Mouse (Mus musculus) thymus, postnatal 10 days (tissue): ENCODE measurements around the gene Fip1l1.
A peak's percentile ranks its signal among the peaks of the same experiment; 100 is the strongest.

Source experiments
- DNase-seq, 2 experiments: peaks; one replicate each; pipeline ENCODE4 v3.0.0; 2021; ENCODE audit warnings: low spot score in 2 of 2

Fip1l1 gene

GRCm38 (mm10) chr5:74535240-74536021, at the start of gene Fip1l1:
TSS of gene Fip1l1 (plus strand) at chr5:74535449.
- peak; percentile 88 to 95 for DNase-seq

DNA sequence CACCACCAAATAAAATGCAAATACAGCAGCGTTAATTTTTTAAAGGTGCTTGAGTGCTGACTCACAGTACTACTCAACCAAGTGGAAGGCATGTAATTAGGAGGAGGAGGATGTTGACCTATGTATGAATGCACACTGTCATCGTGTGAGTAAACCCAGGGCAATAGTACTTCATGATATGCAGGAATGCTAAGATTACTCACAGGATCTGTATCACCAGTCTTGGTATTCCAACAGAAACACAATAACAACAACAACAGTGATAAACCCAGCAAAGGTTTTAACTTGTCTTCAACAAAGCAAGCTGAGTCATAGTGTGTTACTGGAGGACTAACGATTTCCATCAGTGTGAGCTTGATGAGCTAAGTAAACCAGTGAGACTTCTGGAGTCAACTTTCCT, 42.5 kb upstream of the Fip1l1 start:
- DNase-seq: no peak

GRCm38 (mm10) chr5:74511686-74512085, 23.6 kb upstream of the Fip1l1 start:
- no peak for DNase-seq

DNA sequence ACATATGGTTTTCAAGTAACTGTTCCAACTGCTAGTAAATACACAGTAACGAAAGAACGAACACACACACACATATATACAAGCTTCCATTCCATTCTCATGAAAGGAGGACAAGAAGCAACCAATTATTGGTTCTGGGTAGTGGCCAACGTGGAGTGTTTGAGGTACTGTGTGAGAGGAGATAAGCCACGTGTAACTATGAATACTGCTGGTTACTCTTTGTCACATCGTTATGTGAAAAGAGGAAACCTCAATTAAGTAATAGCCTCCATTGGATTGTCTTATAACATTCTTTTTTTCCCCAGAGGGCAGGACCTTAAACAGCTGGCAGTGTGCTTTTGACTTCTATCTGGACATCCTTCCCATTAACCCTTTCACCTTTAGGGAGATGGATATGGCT, 8.2 kb upstream of the Fip1l1 start:
- DNase-seq: no peak

GRCm38 (mm10) chr5:74530785-74531184, 4.5 kb upstream of the Fip1l1 start:
- DNase-seq: no peak

DNA sequence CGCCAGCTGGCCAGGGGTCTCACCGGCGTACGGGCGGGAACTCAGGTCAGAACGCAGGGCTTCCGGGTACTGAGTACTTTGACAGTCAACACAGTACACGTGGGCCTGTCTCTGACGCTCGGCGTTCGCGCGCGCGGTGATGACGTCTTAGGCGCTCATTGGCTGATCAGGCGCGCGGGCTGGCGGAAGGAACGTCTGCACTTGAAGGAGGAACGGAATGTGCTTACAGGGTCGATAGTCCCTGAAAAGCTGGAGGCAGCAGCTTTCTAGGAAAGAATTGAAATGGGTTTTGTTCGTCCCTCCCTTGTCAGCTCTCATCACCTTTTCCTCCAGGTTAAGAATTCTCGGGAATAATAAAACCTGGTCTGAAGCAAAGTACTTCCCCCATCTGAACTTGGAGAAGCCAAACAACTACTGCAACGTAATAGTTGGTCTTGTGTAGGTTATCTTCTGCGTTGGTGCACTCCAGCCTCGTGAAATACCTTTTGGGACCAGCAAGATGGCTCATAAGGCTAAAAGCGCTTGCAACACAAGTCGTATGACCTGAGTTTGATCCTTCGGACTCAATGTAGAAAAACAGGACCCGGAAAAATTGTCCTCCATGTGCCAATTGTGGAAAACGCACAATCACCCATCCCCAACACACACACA, 3.5 kb upstream of the Fip1l1 start, which contains the start of gene Scfd2:
TSS of gene Scfd2 (minus strand) at position 130 of the 651 bp plus-strand sequence.
- DNase-seq: peak; percentile 91 to 95

DNA sequence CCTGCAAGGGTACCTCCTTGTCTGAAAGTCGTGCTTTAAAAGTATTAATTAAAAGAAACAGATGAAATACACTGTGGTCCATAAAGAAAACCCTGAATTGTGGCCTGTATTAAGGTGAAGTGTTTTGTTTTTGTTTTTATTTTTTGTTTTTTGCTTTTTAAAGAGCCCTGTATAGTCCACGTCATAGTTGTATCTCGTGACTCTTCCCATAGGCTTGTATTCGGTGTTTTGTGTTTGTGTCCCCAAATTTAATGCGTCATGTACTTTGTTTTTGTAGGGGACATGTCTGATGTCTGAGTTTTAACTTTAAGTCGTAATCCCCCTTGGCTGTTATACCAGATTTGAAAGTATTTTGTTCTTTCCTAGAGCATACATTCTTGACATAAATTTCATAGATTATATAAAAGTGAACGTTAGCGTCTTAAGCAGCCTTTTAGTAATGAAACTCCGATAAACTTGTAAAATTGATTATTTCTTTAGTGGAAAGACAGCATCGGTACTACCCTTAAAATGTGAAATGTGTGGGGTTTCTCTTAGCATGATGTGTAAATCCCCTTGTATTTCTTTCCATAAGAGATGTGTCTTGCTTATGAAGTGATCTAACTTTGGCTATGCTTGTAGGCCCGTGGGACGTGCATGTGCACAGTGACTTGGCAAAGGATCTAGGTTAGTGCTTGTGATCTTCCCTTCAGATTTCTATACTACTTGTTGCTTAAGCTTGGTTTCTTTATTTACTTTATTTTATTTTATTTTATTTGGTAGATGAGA, 1.1 kb downstream of the Fip1l1 start:
- DNase-seq: no peak

GRCm38 (mm10) chr5:74545606-74546005, 10.4 kb downstream of the Fip1l1 start:
- no peak for DNase-seq

GRCm38 (mm10) chr5:74549566-74549965, 14.3 kb downstream of the Fip1l1 start:
- no peak for DNase-seq

DNA sequence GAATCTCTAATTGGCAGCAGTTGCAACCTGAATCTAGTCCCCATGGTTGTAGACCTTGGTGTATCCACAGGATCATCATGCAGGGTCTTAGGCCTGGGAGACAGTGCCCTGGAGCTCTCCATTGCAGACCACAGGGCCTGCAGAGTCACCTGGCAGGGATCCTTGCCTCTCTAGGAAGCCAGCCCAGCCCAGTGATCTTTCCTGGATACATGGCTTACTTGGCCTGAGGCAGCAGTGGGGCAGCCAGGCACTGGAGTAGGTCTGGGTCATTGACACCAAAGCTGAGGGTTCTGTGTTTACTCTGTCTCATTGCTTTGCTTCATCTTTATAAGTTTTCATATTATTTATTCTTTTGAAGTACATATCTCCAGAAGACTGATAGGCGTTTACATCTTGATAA, 25.9 kb downstream of the Fip1l1 start:
- no peak for DNase-seq

GRCm38 (mm10) chr5:74571767-74572166, 36.5 kb downstream of the Fip1l1 start:
- DNase-seq: no peak

DNA sequence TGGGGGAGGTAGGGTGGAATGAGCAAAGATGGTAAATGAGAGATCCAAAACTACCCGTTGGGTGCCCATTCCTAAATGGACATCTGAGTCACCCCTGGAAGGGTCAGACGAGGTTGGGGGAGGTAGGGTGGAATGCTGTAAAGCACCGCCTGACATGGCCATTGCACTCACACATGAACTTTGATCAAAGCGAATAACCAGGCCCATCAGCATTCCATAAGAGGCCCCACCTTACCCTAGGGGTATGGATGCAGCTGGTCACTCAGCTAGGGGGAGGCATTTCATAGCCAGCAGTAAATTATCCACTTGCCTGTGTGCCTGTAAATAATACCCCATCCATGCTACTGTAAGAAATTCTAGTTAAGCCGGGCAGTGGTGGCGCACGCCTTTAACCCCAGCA, 53.9 kb downstream of the Fip1l1 start:
- no peak for DNase-seq

DNA sequence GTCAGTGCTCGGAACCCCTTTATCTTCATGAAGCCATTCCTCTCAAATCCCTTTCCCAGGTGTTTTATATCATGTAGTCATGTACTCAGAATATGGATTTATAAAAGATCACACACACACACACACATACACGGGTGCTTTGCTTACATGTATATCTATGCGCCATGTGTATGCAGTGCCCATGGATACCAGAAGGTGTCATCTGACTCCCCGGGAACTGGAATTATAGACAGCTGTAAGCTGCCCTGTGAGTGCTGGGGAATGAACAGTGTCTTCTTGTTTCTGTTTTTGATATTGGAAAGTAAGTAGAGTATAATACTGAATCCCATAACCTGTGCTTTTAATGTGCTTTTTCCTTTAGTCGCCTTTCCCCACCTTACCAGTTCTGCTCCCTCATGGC, 56.2 kb downstream of the Fip1l1 start:
- no peak for DNase-seq

DNA sequence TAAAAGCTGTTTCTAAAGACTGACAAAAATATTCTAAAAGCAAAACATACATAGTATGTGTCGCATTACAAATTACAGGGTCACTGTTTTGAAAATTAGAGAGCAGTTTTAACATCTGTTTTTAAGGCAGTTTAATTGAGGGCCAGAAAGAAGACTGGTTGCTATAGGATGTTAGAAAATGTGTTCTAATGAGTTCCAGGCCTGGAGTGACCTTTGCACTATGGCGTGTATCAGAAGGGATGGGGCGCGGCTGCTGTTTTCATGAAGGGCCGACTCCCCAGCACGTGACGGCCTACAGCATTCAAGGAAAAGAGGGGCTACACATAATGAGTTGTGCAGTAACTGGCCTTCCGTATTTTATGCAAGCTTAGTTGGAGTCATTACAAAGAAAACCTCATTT, 57.9 kb downstream of the Fip1l1 start:
- DNase-seq: no peak

DNA sequence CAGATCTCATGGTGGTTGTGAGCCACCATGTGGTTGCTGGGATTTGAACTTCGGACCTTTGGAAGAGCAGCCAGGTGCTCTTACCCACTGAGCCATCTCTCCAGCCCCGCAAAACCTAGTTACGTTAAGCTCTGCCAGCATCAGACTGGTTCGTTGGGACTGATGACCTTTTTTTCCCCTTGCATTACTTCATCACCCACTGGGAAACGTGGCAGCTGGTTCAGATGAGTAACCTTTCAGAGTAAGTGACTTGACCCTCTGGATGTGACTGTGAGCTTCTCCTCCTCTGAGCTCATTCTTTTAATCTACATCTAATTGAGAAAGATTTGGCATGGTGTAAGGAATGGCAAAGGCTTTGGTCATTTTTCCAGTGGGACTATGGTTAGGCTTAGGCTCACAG, 64.8 kb downstream of the Fip1l1 start:
- DNase-seq: no peak

GRCm38 (mm10) chr5:74601171-74601570, 65.9 kb downstream of the Fip1l1 start:
- DNase-seq: no peak

DNA sequence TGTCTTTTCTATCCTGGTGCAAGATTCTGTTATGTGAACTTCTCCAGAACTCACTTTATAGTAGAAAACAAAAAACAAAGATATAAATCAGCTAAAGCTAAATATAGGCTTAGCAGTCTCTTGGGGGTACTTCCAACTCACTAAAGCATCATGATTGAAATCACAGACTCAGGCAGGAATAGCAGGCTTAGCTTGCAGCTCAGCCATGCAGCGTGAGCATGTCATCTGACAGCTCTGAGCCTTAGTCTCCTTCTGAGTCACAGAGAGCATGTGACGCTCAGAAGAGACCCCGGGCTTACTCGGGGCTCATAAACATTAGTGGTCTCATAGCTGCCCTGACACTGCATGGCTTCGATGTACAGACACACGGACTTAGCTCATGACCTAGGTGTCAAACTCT, 66.7 kb downstream of the Fip1l1 start:
- no peak for DNase-seq

DNA sequence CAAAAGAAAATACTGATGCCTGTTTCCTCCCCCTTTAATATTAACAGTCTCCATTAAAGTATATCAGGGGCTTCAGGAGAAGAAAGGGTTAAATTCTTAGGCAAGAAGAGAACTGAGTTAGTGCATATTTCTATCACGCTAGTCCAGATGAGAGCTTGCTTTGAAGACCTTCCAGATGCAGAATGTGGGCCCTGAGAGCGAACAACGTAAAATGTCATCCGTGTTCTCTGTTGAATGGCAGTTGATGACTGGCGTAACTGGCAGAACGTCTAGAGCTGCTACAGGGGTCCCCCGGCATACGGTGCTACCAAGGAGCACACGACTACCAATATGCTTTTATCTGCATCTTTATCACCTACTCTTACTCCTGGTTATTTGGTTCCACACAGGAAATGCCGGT, 67.1 kb downstream of the Fip1l1 start:
- DNase-seq: no peak

- DNase-seq: no peak
Observed at GRCm38 (mm10) chr5:74603306-74603705, 68.1 kb downstream of the Fip1l1 start.

DNA sequence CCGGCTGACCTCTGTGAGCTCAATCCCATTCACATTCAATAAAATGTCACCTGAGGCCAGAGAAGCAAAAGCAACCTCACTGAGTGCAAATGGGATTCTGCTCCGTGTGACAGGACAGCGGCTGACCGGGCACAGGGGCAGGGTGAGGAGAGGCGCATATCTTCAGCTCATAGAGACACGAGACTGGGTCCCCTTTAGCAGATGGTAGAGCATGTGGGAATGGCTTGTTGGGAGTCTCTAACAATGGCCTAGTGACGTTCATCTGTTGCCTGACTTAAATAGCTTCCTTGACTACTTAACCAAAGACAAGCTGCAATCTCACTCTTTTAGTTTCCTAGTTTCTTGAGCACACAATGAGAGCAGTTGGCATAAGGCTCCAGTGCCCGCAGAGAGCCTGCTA, 71.0 kb downstream of the Fip1l1 start:
- no peak for DNase-seq

DNA sequence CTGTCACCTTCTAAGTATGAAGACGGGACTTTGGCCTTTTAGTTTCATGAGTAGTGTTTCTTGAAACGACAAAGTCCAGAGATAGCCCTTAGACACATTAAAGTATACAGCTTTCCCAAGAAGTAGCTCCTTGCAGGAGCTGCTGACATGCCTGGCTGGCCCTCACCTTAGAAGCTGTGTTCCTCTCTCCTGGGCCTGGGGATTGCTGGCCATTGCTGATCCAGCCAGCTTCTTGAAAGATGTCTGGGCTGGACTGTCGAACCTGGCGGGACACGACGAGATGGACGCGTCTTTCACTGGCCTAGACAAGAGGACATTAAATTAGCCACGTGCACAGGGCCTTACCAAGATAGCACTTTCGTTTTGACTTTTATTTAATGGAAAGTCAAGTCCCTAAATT, 75.3 kb downstream of the Fip1l1 start:
- DNase-seq: no peak

DNA sequence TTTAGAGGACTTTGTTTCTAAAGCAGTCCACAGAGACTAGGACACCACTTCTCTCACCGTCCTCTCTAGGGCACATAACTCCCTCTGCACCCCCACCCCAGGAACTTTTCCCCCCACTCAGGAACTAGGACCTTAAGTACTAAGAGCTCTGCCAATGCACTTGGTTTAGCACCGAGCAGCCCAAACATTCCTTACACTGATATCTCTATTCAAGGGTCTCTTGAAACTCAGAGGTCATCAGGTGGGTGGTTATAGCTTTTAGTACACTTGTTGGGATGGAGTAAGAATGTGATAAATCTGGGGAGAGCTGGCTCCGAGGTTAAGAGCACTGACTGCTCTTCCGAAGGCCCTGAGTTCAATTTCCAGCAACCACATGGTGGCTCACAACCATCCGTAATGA, 77.5 kb downstream of the Fip1l1 start:
- DNase-seq: no peak
